Mouse (Mus musculus) hindbrain, embryonic 11.5 days (tissue): ENCODE measurements around the gene Gprc5d. TPM values are rescaled to one million over a fixed set of nuclear protein-coding genes. Genes with fewer than 3 reads are reported as not detected.

ENCODE experiments used
- ATAC-seq: fragments of 200-750 bp; cut with Nextera tagmentation; 2 replicates; pipeline ENCODE4 v1.8.0; 2017; ENCODE audit warnings: mild to moderate bottlenecking, moderate TSS enrichment, moderate library complexity; ENCODE audit not compliant: low FRiP score
- DNase-seq: peaks from one replicate; pipeline ENCODE4 v3.0.0-alpha.2; 2015; ENCODE audit warnings: low spot score
- H3K27ac ChIP-seq: fragments of 300-500 bp; sonication (generic); 2 replicates; pipeline ENCODE4 v1.5.1; 2014; ENCODE audit warnings: mild to moderate bottlenecking, low read depth, low read length
- H3K27me3 ChIP-seq: fragments of 300-500 bp; sonication (generic); 2 replicates; pipeline ENCODE4 v1.6.1; 2014; ENCODE audit warnings: mild to moderate bottlenecking, low read length, moderate library complexity, mixed read lengths; ENCODE audit not compliant: control insufficient read depth, insufficient read depth
- H3K36me3 ChIP-seq: fragments of 300-500 bp; sonication (generic); 2 replicates; pipeline ENCODE4 v1.6.1; 2014; ENCODE audit warnings: mild to moderate bottlenecking, low read length, moderate library complexity, mixed read lengths; ENCODE audit not compliant: control insufficient read depth, insufficient read depth
- H3K4me1 ChIP-seq: fragments of 300-500 bp; sonication (generic); replicated peaks from 2 replicates; pipeline ENCODE4 v1.6.1; 2014; ENCODE audit warnings: low read length, mixed read lengths; ENCODE audit not compliant: control insufficient read depth, insufficient read depth
- H3K4me2 ChIP-seq: fragments of 300-500 bp; sonication (generic); replicated peaks from 2 replicates; pipeline ENCODE4 v1.6.1; 2014; ENCODE audit warnings: mild to moderate bottlenecking, low read depth, low read length
- H3K4me3 ChIP-seq: fragments of 300-500 bp; sonication (generic); 2 replicates; pipeline ENCODE4 v1.5.1; 2014; ENCODE audit warnings: low read depth, low read length
- H3K9ac ChIP-seq: fragments of 300-500 bp; sonication (generic); 2 replicates; pipeline ENCODE4 v1.6.1; 2014; ENCODE audit warnings: low read depth, low read length
- H3K9me3 ChIP-seq: fragments of 300-500 bp; sonication (generic); 2 replicates; pipeline ENCODE4 v1.6.1; 2016; ENCODE audit warnings: low read length; ENCODE audit not compliant: control insufficient read depth
- WGBS: fragments of 180-500 bp; shearing (Covaris S2); extraction: QIAGEN DNeasy Blood & Tissue Kit; methylation state at CpG from one replicate; pipeline ENCODE4 v1.1.7; 2014; 5-methylcytosine and 5-hydroxymethylcytosine counted together
- polyA plus RNA-seq: library from polyadenylated mRNA; unstranded; fragments of >200 nt; fragmentation: Nextera tagmentation; extraction: Ambion mirVana; gene quantifications from 2 replicates; pipeline ENCODE4 v1.2.1, GENCODE M21; 2014

The Gprc5d gene
- polyA plus RNA-seq, 1 experiment from 2014 or later = not detected

- ATAC-seq (0 out of 2 replicates have a peak, but pooled peaks have one; percentile 39), DNase-seq (no peak)
- Histone ChIP-seq H3K9me3 (no peaks in the 10 kb centered on the region), H3K27ac (no peak overlapping the region), H3K4me3 (no peak overlapping the region), H3K4me2 (no peak overlapping the region), H3K27me3 (no peaks in the 10 kb centered on the region), H3K4me1 (no peaks in the 10 kb centered on the region), H3K36me3 (no peaks in the 10 kb centered on the region), H3K9ac (no peak overlapping the region)
- 88% methylated on average over 12 of the region's 12 CpGs for WGBS
Measured at GRCm38 (mm10) chr6:135092798-135093470, 25.1 kb downstream of the Gprc5d start.

GRCm38 (mm10) chr6:135090661-135091060 is 27.4 kb downstream of the Gprc5d start:
- Histone ChIP-seq H3K27ac (no peak overlapping the region), H3K9ac (no peak overlapping the region), H3K9me3 (no peaks in the 10 kb centered on the region), H3K4me3 (no peak overlapping the region), H3K36me3 (no peaks in the 10 kb centered on the region), H3K27me3 (no peaks in the 10 kb centered on the region), H3K4me1 (no peaks in the 10 kb centered on the region), H3K4me2 (no peak overlapping the region)
- no peak for DNase-seq
- ATAC-seq = no peak
- 61% methylated on average over 4 of the region's 4 CpGs for WGBS

GRCm38 (mm10) chr6:135089786-135090185 is 28.3 kb downstream of the Gprc5d start:
- Histone ChIP-seq H3K4me1 (no peaks in the 10 kb centered on the region), H3K9ac (no peak overlapping the region), H3K27ac (no peak overlapping the region), H3K4me3 (no peak overlapping the region), H3K4me2 (no peak overlapping the region), H3K36me3 (no peaks in the 10 kb centered on the region), H3K27me3 (no peaks in the 10 kb centered on the region), H3K9me3 (no peaks in the 10 kb centered on the region)
- WGBS = 17% methylated on average over 8 of the region's 8 CpGs
- ATAC-seq = no peak
- no peak for DNase-seq

- no peaks in the 10 kb centered on the region for H3K9me3 ChIP-seq
- H3K36me3 ChIP-seq = no peaks in the 10 kb centered on the region
- H3K27ac ChIP-seq = no peak overlapping the region
- ATAC-seq (peak; percentile 69), DNase-seq (peak; percentile 96)
- H3K9ac ChIP-seq = no peak overlapping the region
- no peaks in the 10 kb centered on the region for H3K4me1 ChIP-seq
- 35% methylated on average over 19 of the region's 19 CpGs for WGBS
- no peak overlapping the region for H3K4me3 ChIP-seq
- H3K4me2 ChIP-seq = no peak overlapping the region
- no peaks in the 10 kb centered on the region for H3K27me3 ChIP-seq
Measured at GRCm38 (mm10) chr6:135087721-135088451, 30.2 kb downstream of the Gprc5d start.

GRCm38 (mm10) chr6:135085703-135086102 is 32.4 kb downstream of the Gprc5d start:
- Histone ChIP-seq H3K27me3 (no peaks in the 10 kb centered on the region), H3K36me3 (no peaks in the 10 kb centered on the region), H3K4me2 (no peak overlapping the region), H3K4me1 (no peaks in the 10 kb centered on the region), H3K9ac (no peak overlapping the region), H3K27ac (no peak overlapping the region), H3K4me3 (no peak overlapping the region), H3K9me3 (no peaks in the 10 kb centered on the region)
- ATAC-seq = no peak
- no peak for DNase-seq
- 94% methylated on average over 1 of the region's 1 CpGs for WGBS

- Histone ChIP-seq H3K27me3 (no peaks in the 10 kb centered on the region), H3K27ac (no peak overlapping the region), H3K36me3 (no peaks in the 10 kb centered on the region), H3K9ac (no peak overlapping the region), H3K4me3 (no peak overlapping the region), H3K9me3 (no peaks in the 10 kb centered on the region), H3K4me2 (no peak overlapping the region), H3K4me1 (no peaks in the 10 kb centered on the region)
- DNase-seq (no peak), ATAC-seq (no peak)
- WGBS = 71% methylated on average over 10 of the region's 10 CpGs
Measured at GRCm38 (mm10) chr6:135083991-135084502, 34.0 kb downstream of the Gprc5d start.

- 49% methylated on average over 12 of the region's 12 CpGs for WGBS
- H3K27ac ChIP-seq = no peak overlapping the region
- H3K27me3 ChIP-seq = no peaks in the 10 kb centered on the region
- ATAC-seq = no peak
- no peak for DNase-seq
- H3K4me2 ChIP-seq = no peak overlapping the region
- no peak overlapping the region for H3K4me3 ChIP-seq
- H3K4me1 ChIP-seq = no peaks in the 10 kb centered on the region
- H3K36me3 ChIP-seq = no peaks in the 10 kb centered on the region
- H3K9me3 ChIP-seq = no peaks in the 10 kb centered on the region
- no peak overlapping the region for H3K9ac ChIP-seq
Measured at GRCm38 (mm10) chr6:135078420-135078819, 39.7 kb downstream of the Gprc5d start.

- WGBS = 39% methylated on average over 3 of the region's 3 CpGs
- Histone ChIP-seq H3K27ac (no peak overlapping the region), H3K36me3 (no peaks in the 10 kb centered on the region), H3K9me3 (no peaks in the 10 kb centered on the region), H3K4me1 (no peaks in the 10 kb centered on the region), H3K27me3 (no peaks in the 10 kb centered on the region), H3K9ac (no peak overlapping the region), H3K4me3 (no peak overlapping the region), H3K4me2 (no peak overlapping the region)
- no peak for ATAC-seq
- DNase-seq = no peak
Measured at GRCm38 (mm10) chr6:135076202-135076601, 41.9 kb downstream of the Gprc5d start.
